Mouse (Mus musculus): ENCODE measurements around the gene Crip2.

DNA sequence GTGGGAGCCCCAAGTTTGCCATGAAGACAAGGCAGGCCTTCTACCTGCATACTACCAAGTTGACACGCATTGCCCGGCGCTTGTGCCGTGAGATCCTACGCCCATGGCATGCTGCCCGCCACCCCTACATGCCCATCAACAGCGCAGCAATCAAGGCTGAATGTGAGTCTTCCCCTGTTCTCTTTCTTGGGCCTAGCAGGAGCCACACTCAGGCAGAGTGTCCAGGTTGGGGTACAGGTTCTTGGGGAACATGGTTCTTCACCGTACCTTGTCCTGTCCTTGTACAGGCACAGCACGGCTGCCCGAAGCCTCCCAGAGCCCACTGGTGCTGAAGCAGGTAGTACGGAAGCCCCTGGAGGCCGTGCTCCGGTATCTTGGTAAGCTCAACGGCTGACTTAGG lies 8.4 kb upstream of the Crip2 start:
- TF ChIP-seq CTCF (IDR thresholded peaks at IDR 0.05; ENCODE audit: borderline replicate concordance, insufficient read depth, low read depth, low read length) = no peak
- no peak for TF ChIP-seq POLR2A (IDR thresholded peaks at IDR 0.05; ENCODE audit: borderline replicate concordance, insufficient read depth, low read length)
